ENCODE assay signal across 38 mouse cellular contexts in the genomic region with DNA sequence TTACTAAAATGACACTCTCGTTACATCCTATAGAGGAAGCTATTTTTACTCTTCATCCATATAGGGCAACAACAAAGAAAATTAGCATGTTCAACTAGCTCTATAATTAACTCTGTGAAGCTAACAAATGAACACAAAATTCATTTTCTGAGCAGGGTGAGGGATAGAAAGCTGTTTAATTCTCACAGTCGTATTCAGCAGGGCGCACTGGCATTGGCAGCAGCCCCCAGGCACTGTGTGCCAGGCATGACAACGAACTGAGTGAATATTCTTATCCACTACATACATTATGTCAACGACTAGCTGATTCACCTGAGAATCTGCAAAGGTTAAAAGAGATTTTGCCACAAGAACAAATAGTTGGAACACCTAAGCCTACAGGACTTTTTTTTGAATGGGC. TPM values are rescaled to one million over a fixed set of nuclear protein-coding genes. Genes with fewer than 3 reads are reported as not detected.
DNase-seq lines count a peak whose midpoint lies in the region; ATAC-seq and TF ChIP-seq lines count a peak whose summit lies in the region.
"Had no signal": no experiment of that assay in that cellular context is flagged by ENCODE, and none has a peak within 500 bp of the region (broad histone marks: within the 10 kb centered on the region; RNA-seq: fewer than 3 reads in every experiment).

No protein-coding gene starts in this region.

- DNase-seq in cerebellum, postnatal 36 days, result peak; percentile 37 to 44
- no peak for DNase-seq in cerebellum, adult 11 months
- no peak for DNase-seq in hindbrain, embryonic 14.5 days (ENCODE audit: low spot score)
- DNase-seq in hindbrain, embryonic 11.5 days (ENCODE audit: low spot score), result no peak
- DNase-seq in midbrain, postnatal 0 days (ENCODE audit: low spot score), result peak; percentile 9
- no peak for DNase-seq in midbrain, embryonic 10.5 days (ENCODE audit: low spot score)
- DNase-seq in spleen, postnatal 14 days (ENCODE audit: low spot score in 2 of 2), result no peak
- DNase-seq: adrenal gland, postnatal 25 days; B cell, adult 2 months; cerebellum, adult 11-12 months; gastrocnemius, postnatal 25 days; heart, adult 11 months; kidney, adult 11 months; kidney, postnatal 14 days; layer of hippocampus, adult 9-11 months; lung, embryonic 14.5 days; lung, postnatal 14 days; right cerebral cortex, adult 18-20 months; thymus, postnatal 4 days had no signal

- WGBS in hindbrain, embryonic 14.5 days, result 67% methylated on average over 5 of the region's 5 CpGs
- WGBS in hindbrain, embryonic 11.5 days, result 74% methylated on average over 5 of the region's 5 CpGs
- WGBS in midbrain, postnatal 0 days, result 61% methylated on average over 5 of the region's 5 CpGs
- WGBS in midbrain, embryonic 10.5 days, result 83% methylated on average over 5 of the region's 5 CpGs

- no peaks in the 10 kb centered on the region for H3K4me1 ChIP-seq in hindbrain, embryonic 14.5 days (replicated peaks; ENCODE audit: control insufficient read depth, insufficient read depth, low read length)
- no peaks in the 10 kb centered on the region for H3K4me1 ChIP-seq in hindbrain, embryonic 11.5 days (replicated peaks; ENCODE audit: control insufficient read depth, insufficient read depth, low read length)
- H3K4me1 ChIP-seq in midbrain, postnatal 0 days (ENCODE audit: insufficient read depth, low read length), result no peaks in the 10 kb centered on the region
- H3K4me1 ChIP-seq in midbrain, embryonic 10.5 days, result no peaks in the 10 kb centered on the region
- H3K4me1 ChIP-seq: embryonic facial prominence, embryonic 10.5 days; embryonic facial prominence, embryonic 15.5 days; heart, embryonic 10.5 days; heart, embryonic 15.5 days; hindbrain, embryonic 12.5 days; limb, embryonic 12.5 days; liver, embryonic 15.5 days; neural tube, embryonic 15.5 days had no signal

- no peaks in the 10 kb centered on the region for H3K36me3 ChIP-seq in hindbrain, embryonic 14.5 days (replicated peaks; ENCODE audit: control insufficient read depth, insufficient read depth)
- no peaks in the 10 kb centered on the region for H3K36me3 ChIP-seq in hindbrain, embryonic 11.5 days (ENCODE audit: control insufficient read depth, insufficient read depth, low read length)
- no peaks in the 10 kb centered on the region for H3K36me3 ChIP-seq in midbrain, postnatal 0 days (ENCODE audit: insufficient read depth, low read length)
- no peaks in the 10 kb centered on the region for H3K36me3 ChIP-seq in midbrain, embryonic 10.5 days
- H3K36me3 ChIP-seq: embryonic facial prominence, embryonic 10.5 days; embryonic facial prominence, embryonic 15.5 days; heart, embryonic 10.5 days; heart, embryonic 15.5 days; hindbrain, embryonic 12.5 days; limb, embryonic 12.5 days; liver, embryonic 15.5 days; neural tube, embryonic 15.5 days had no signal

- H3K9me3 ChIP-seq in hindbrain, embryonic 14.5 days (ENCODE audit: control insufficient read depth, low read length), result no peaks in the 10 kb centered on the region
- H3K9me3 ChIP-seq in hindbrain, embryonic 11.5 days (ENCODE audit: control insufficient read depth, low read length), result no peaks in the 10 kb centered on the region
- no peaks in the 10 kb centered on the region for H3K9me3 ChIP-seq in midbrain, postnatal 0 days (ENCODE audit: low read length)
- H3K9me3 ChIP-seq in midbrain, embryonic 10.5 days (replicated peaks), result no peaks in the 10 kb centered on the region
- H3K9me3 ChIP-seq: embryonic facial prominence, embryonic 10.5 days; embryonic facial prominence, embryonic 15.5 days; heart, embryonic 10.5 days; heart, embryonic 15.5 days; hindbrain, embryonic 12.5 days; limb, embryonic 12.5 days; liver, embryonic 15.5 days; neural tube, embryonic 15.5 days had no signal

- no peak for TF ChIP-seq CTCF in midbrain, postnatal 0 days (IDR thresholded peaks at IDR 0.05)

- no peak; the same call in 1 of the 2 replicates for ATAC-seq in hindbrain, embryonic 14.5 days (ENCODE audit: low FRiP score)
- no peak for ATAC-seq in hindbrain, embryonic 11.5 days (ENCODE audit: low FRiP score)
- no peak for ATAC-seq in midbrain, postnatal 0 days (ENCODE audit: low FRiP score)
- ATAC-seq: inflammation-experienced regulatory T-cells, adult 6 months had no signal

- no peak overlapping the region for H3K4me2 ChIP-seq in hindbrain, embryonic 14.5 days (replicated peaks)
- no peak overlapping the region for H3K4me2 ChIP-seq in hindbrain, embryonic 11.5 days (replicated peaks; ENCODE audit: low read depth, low read length)
- no peak overlapping the region for H3K4me2 ChIP-seq in midbrain, postnatal 0 days (ENCODE audit: low read depth, low read length, poor library complexity, severe bottlenecking)
- H3K4me2 ChIP-seq: embryonic facial prominence, embryonic 15.5 days; heart, embryonic 15.5 days; hindbrain, embryonic 12.5 days; limb, embryonic 12.5 days; liver, embryonic 15.5 days; lung, embryonic 14.5 days; neural tube, embryonic 15.5 days had no signal

- no peaks in the 10 kb centered on the region for H3K27me3 ChIP-seq in hindbrain, embryonic 14.5 days (ENCODE audit: control insufficient read depth, insufficient read depth, low read length)
- no peaks in the 10 kb centered on the region for H3K27me3 ChIP-seq in hindbrain, embryonic 11.5 days (ENCODE audit: control insufficient read depth, insufficient read depth, low read length)
- no peaks in the 10 kb centered on the region for H3K27me3 ChIP-seq in midbrain, postnatal 0 days (ENCODE audit: insufficient read depth, low read length)
- H3K27me3 ChIP-seq in midbrain, embryonic 10.5 days (ENCODE audit: low read depth, poor library complexity, severe bottlenecking), result no peaks in the 10 kb centered on the region
- H3K27me3 ChIP-seq: embryonic facial prominence, embryonic 15.5 days; heart, embryonic 15.5 days; hindbrain, embryonic 12.5 days; limb, embryonic 12.5 days; liver, embryonic 15.5 days; neural tube, embryonic 15.5 days had no signal

- H3K4me3 ChIP-seq in hindbrain, embryonic 14.5 days (replicated peaks; ENCODE audit: low read length), result no peak overlapping the region
- H3K4me3 ChIP-seq in hindbrain, embryonic 11.5 days (ENCODE audit: low read depth, low read length), result no peak overlapping the region
- no peak overlapping the region for H3K4me3 ChIP-seq in midbrain, postnatal 0 days (ENCODE audit: low read depth, low read length)
- H3K4me3 ChIP-seq in midbrain, embryonic 10.5 days, result no peak overlapping the region
- H3K4me3 ChIP-seq: embryonic facial prominence, embryonic 10.5 days; embryonic facial prominence, embryonic 15.5 days; heart, embryonic 10.5 days; heart, embryonic 15.5 days; hindbrain, embryonic 12.5 days; limb, embryonic 12.5 days; liver, embryonic 15.5 days; neural tube, embryonic 15.5 days had no signal

- peak overlapping the region; percentile 51; the same call in 1 of the 2 replicates for H3K27ac ChIP-seq in hindbrain, embryonic 14.5 days
- H3K27ac ChIP-seq in hindbrain, embryonic 11.5 days (ENCODE audit: low read depth, low read length), result no peak overlapping the region
- H3K27ac ChIP-seq in midbrain, postnatal 0 days (ENCODE audit: low read depth, low read length), result no peak overlapping the region
- no peak overlapping the region for H3K27ac ChIP-seq in midbrain, embryonic 10.5 days (replicated peaks)
- H3K27ac ChIP-seq: embryonic facial prominence, embryonic 10.5 days; embryonic facial prominence, embryonic 15.5 days; heart, embryonic 10.5 days; heart, embryonic 15.5 days; hindbrain, embryonic 12.5 days; limb, embryonic 12.5 days; liver, embryonic 15.5 days; neural tube, embryonic 15.5 days had no signal

- no peak overlapping the region for H3K9ac ChIP-seq in hindbrain, embryonic 14.5 days
- H3K9ac ChIP-seq in hindbrain, embryonic 11.5 days (ENCODE audit: low read depth, low read length), result no peak overlapping the region
- H3K9ac ChIP-seq in midbrain, postnatal 0 days (replicated peaks; ENCODE audit: low read length, poor library complexity, severe bottlenecking), result no peak overlapping the region
- H3K9ac ChIP-seq: embryonic facial prominence, embryonic 15.5 days; heart, embryonic 15.5 days; hindbrain, embryonic 12.5 days; limb, embryonic 12.5 days; liver, embryonic 15.5 days; lung, embryonic 14.5 days; neural tube, embryonic 15.5 days had no signal

RNA-seq across cellular contexts. Expression of a gene that starts 8.2 kb away (rescaled TPM):
- polyA plus RNA-seq in hindbrain, embryonic 14.5 days (2014; fragmentation: Nextera tagmentation; extraction: Ambion mirVana), result 0.50 and 0.58 TPM in 2 replicates
- polyA plus RNA-seq in hindbrain, embryonic 11.5 days (2014; fragmentation: Nextera tagmentation; extraction: Ambion mirVana), result 1.2 and 1.3 TPM in 2 replicates
- 0.16 and 1.5 TPM in 2 replicates for total RNA-seq in midbrain, postnatal 0 days (2014; rRNA removed)
- 0.36 and 0.57 TPM in 2 replicates for polyA plus RNA-seq in midbrain, postnatal 0 days (2015; fragmentation: Nextera tagmentation; extraction: Ambion mirVana)
- polyA plus RNA-seq in midbrain, embryonic 10.5 days (2016; fragmentation: Nextera tagmentation; extraction: Ambion mirVana), result 0.50 and 0.95 TPM in 2 replicates
- total RNA-seq: adrenal gland, adult 18-20 months; adrenal gland, postnatal 25 days; gastrocnemius, adult 18-20 months; gastrocnemius, postnatal 25 days; heart, postnatal 25 days; liver, adult 2 months had no signal
- polyA plus RNA-seq: liver, adult 2 months; testis, adult 2 months had no signal

RNA-seq across cellular contexts. Expression of a gene that starts 50.6 kb away (rescaled TPM):
- polyA plus RNA-seq in hindbrain, embryonic 14.5 days (2014; fragmentation: Nextera tagmentation; extraction: Ambion mirVana), result not detected in 2 replicates
- not detected in 2 replicates for polyA plus RNA-seq in hindbrain, embryonic 11.5 days (2014; fragmentation: Nextera tagmentation; extraction: Ambion mirVana)
- total RNA-seq in midbrain, postnatal 0 days (2014; rRNA removed), result not detected in 2 replicates
- polyA plus RNA-seq in midbrain, postnatal 0 days (2015; fragmentation: Nextera tagmentation; extraction: Ambion mirVana), result 0.09 TPM in 1 of 2 replicates, not detected in the other
- 0.16 and 0.27 TPM in 2 replicates for polyA plus RNA-seq in midbrain, embryonic 10.5 days (2016; fragmentation: Nextera tagmentation; extraction: Ambion mirVana)
- total RNA-seq: adrenal gland, adult 18-20 months; adrenal gland, postnatal 25 days; gastrocnemius, adult 18-20 months; gastrocnemius, postnatal 25 days; heart, postnatal 25 days; left cerebral cortex, postnatal 10 days; liver, adult 2 months had no signal
- polyA plus RNA-seq: embryonic facial prominence, embryonic 10.5 days; frontal cortex, adult 2 months; hindbrain, embryonic 12.5 days; inflammation-experienced regulatory T-cells, adult 6 months; kidney, embryonic 14.5 days; limb, embryonic 12.5 days; liver, adult 2 months; liver, embryonic 15.5 days; lung, embryonic 14.5 days; neural tube, embryonic 15.5 days; stomach, embryonic 14.5 days; thymus, postnatal 0 days had no signal

Comparison
In these comparisons a context has a peak if more than half of its experiments do, and no peak if none do; other contexts are left out.
1. DNase-seq: peak in cerebellum, postnatal 36 days (2 of 2) and midbrain, postnatal 0 days (single experiment); none in cerebellum, adult 11 months (single experiment), hindbrain, embryonic 14.5 days (single experiment), hindbrain, embryonic 11.5 days (single experiment), midbrain, embryonic 10.5 days (single experiment) and spleen, postnatal 14 days (0 of 2).